Mouse (Mus musculus): ENCODE data around the gene Bola3. TPM values are rescaled to one million over a fixed set of nuclear protein-coding genes. Genes with fewer than 3 reads are reported as not detected.

The Bola3 gene
- polyA plus RNA-seq, 1 experiment from 2014 or later, result 286 TPM

- Histone ChIP-seq H3K36me3 (replicated peaks; ENCODE audit: insufficient read depth, low read length) (no peaks in the 10 kb centered on the region), H3K27ac (ENCODE audit: low read depth) (no peak overlapping the region), H3K4me1 (ENCODE audit: insufficient read depth) (peaks cover 14% of the 10 kb centered on the region), H3K9ac (replicated peaks) (no peak overlapping the region), H3K9me3 (ENCODE audit: low read length) (no peaks in the 10 kb centered on the region), H3K4me3 (ENCODE audit: low read depth, low read length) (no peak overlapping the region), H3K4me2 (ENCODE audit: low read depth, low read length) (no peak overlapping the region), H3K27me3 (ENCODE audit: insufficient read depth, low read length) (no peaks in the 10 kb centered on the region)
- no peak for DNase-seq
- WGBS (ENCODE audit: insufficient replicate concordance), result 77% methylated on average over 2 of the region's 2 CpGs
- TF ChIP-seq CTCF (IDR thresholded peaks at IDR 0.05; ENCODE audit: low read depth) (no peak), EP300 (IDR thresholded peaks at IDR 0.05; ENCODE audit: low read depth) (no peak)
- no peak for ATAC-seq
Measured at GRCm38 (mm10) chr6:83322794-83323193, 26.2 kb upstream of the Bola3 start.

GRCm38 (mm10) chr6:83323652-83324419, 25.1 kb upstream of the Bola3 start:
- DNase-seq (peak; percentile 38), ATAC-seq (no peak)
- WGBS (ENCODE audit: insufficient replicate concordance), result 59% methylated on average over 8 of the region's 8 CpGs
- TF ChIP-seq EP300 (IDR thresholded peaks at IDR 0.05; ENCODE audit: low read depth), result no peak
- no peak for TF ChIP-seq CTCF (IDR thresholded peaks at IDR 0.05; ENCODE audit: low read depth)
- Histone ChIP-seq H3K9me3 (ENCODE audit: low read length) (no peaks in the 10 kb centered on the region), H3K4me3 (ENCODE audit: low read depth, low read length) (no peak overlapping the region), H3K27ac (ENCODE audit: low read depth) (peak overlapping the region; percentile 57), H3K9ac (replicated peaks) (no peak overlapping the region), H3K4me2 (ENCODE audit: low read depth, low read length) (peak overlapping the region; percentile 42), H3K36me3 (replicated peaks; ENCODE audit: insufficient read depth, low read length) (peaks cover 5% of the 10 kb centered on the region), H3K4me1 (ENCODE audit: insufficient read depth) (peaks cover 14% of the 10 kb centered on the region), H3K27me3 (ENCODE audit: insufficient read depth, low read length) (no peaks in the 10 kb centered on the region)

- Histone ChIP-seq H3K4me3 (ENCODE audit: low read depth, low read length) (peak within 1 kb of the TSS; percentile 84), H3K4me2 (ENCODE audit: low read depth, low read length) (peak within 1 kb of the TSS; percentile 96), H3K36me3 (replicated peaks; ENCODE audit: insufficient read depth, low read length) (peaks cover 24% of the 10 kb centered on the region), H3K27ac (ENCODE audit: low read depth) (peak within 1 kb of the TSS; percentile 97), H3K27me3 (ENCODE audit: insufficient read depth, low read length) (no peaks in the 10 kb centered on the region), H3K4me1 (ENCODE audit: insufficient read depth) (peaks cover 14% of the 10 kb centered on the region), H3K9me3 (ENCODE audit: low read length) (no peaks in the 10 kb centered on the region), H3K9ac (replicated peaks) (peak within 1 kb of the TSS; percentile 89)
- under 1% methylated on average over 60 of the region's 65 CpGs for WGBS (ENCODE audit: insufficient replicate concordance)
- ATAC-seq (peak; percentile 98), DNase-seq (peak; percentile 95)
- no peak for TF ChIP-seq CTCF (IDR thresholded peaks at IDR 0.05; ENCODE audit: low read depth)
- TF ChIP-seq EP300 (IDR thresholded peaks at IDR 0.05; ENCODE audit: low read depth), result peak; percentile 84
Measured at GRCm38 (mm10) chr6:83325525-83326393, 23.2 kb upstream of the Bola3 start, which contains the start of the genes Mthfd2 and Mob1a. Mthfd2 (minus strand) TSS chr6:83325908. Mob1a (plus strand) TSS chr6:83326016.

- TF ChIP-seq EP300 (IDR thresholded peaks at IDR 0.05; ENCODE audit: low read depth) (no peak), CTCF (IDR thresholded peaks at IDR 0.05; ENCODE audit: low read depth) (no peak)
- 4% methylated on average over 6 of the region's 6 CpGs for WGBS (ENCODE audit: insufficient replicate concordance)
- peak; percentile 5 for ATAC-seq
Measured at GRCm38 (mm10) chr6:83326394-83326736, 22.6 kb upstream of the Bola3 start.

GRCm38 (mm10) chr6:83326761-83327160, 22.2 kb upstream of the Bola3 start:
- Histone ChIP-seq H3K4me2 (ENCODE audit: low read depth, low read length) (peak overlapping the region; percentile 96), H3K27ac (ENCODE audit: low read depth) (peak overlapping the region; percentile 97), H3K27me3 (ENCODE audit: insufficient read depth, low read length) (no peaks in the 10 kb centered on the region), H3K4me3 (ENCODE audit: low read depth, low read length) (peak overlapping the region; percentile 84), H3K36me3 (replicated peaks; ENCODE audit: insufficient read depth, low read length) (peaks cover 34% of the 10 kb centered on the region), H3K4me1 (ENCODE audit: insufficient read depth) (peaks cover 14% of the 10 kb centered on the region), H3K9ac (replicated peaks) (peak overlapping the region; percentile 89), H3K9me3 (ENCODE audit: low read length) (no peaks in the 10 kb centered on the region)
- no peak for ATAC-seq
- 34% methylated on average over 6 of the region's 6 CpGs for WGBS (ENCODE audit: insufficient replicate concordance)
- no peak for DNase-seq
- TF ChIP-seq CTCF (IDR thresholded peaks at IDR 0.05; ENCODE audit: low read depth) (no peak), EP300 (IDR thresholded peaks at IDR 0.05; ENCODE audit: low read depth) (no peak)

More at GRCm38 (mm10) chr6:83326394-83326736, 22.6 kb upstream of the Bola3 start:
- Histone ChIP-seq H3K4me2 (ENCODE audit: low read depth, low read length) (peak overlapping the region; percentile 96), H3K27ac (ENCODE audit: low read depth) (peak overlapping the region; percentile 97), H3K4me3 (ENCODE audit: low read depth, low read length) (peak overlapping the region; percentile 84), H3K9ac (replicated peaks) (peak overlapping the region; percentile 89), H3K36me3 (replicated peaks; ENCODE audit: insufficient read depth, low read length) (peaks cover 30% of the 10 kb centered on the region), H3K9me3 (ENCODE audit: low read length) (no peaks in the 10 kb centered on the region), H3K27me3 (ENCODE audit: insufficient read depth, low read length) (no peaks in the 10 kb centered on the region), H3K4me1 (ENCODE audit: insufficient read depth) (peaks cover 14% of the 10 kb centered on the region)
- DNase-seq, result no peak

Data from liver, postnatal 0 days (tissue).